Mouse (Mus musculus) liver, postnatal 0 days (tissue): ENCODE results near the gene Rprd1b.

Experiments
- CTCF ChIP-seq: sonication (generic); IDR thresholded peaks from 2 replicates; pipeline ENCODE4 v1.5.1; 2016; ENCODE audit warnings: antibody characterized with exemption, low read depth
- EP300 ChIP-seq: IDR thresholded peaks from 2 replicates; pipeline ENCODE4 v1.6.1; 2016; ENCODE audit warnings: antibody characterized with exemption, low read depth, mild to moderate bottlenecking

DNA sequence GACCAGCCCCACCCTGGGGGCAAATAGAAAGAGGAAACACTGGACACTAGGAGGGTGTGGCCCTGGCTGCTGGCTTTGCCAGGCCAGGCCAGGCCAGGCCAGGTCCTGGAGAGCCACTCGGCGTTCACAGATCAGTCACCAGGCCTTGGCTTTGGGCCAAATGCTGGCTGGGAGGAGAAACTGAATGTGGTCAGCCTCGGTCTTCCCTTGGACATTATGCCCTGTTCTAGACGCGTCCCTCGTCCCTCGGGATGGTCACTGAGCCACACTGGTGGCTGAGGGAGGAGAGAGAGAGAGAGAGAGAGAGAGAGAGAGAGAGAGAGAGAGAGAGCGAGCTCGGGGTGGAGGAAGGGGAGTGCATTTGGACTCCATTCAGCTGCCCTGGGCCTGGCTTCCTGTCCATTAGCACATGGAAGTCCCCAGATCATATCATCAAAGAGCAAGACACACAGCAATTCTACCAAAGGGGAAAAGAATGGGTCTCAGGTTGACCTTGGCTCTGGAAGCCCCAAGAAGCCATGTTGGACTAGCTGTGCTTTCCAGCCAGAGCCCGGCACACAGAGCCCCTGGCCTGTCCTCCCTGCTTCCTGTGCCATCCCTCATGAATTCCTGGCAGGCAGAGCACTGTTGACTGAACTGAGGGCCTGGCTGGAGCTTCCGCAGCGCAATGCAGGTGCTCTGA lies 93.5 kb downstream of the Rprd1b start:
- TF ChIP-seq CTCF (no peak), EP300 (no peak)
